Mouse (Mus musculus) heart, embryonic 12.5 days (tissue): ENCODE measurements around the gene Zbtb8b. TPM values are rescaled to one million over a fixed set of nuclear protein-coding genes. Genes with fewer than 3 reads are reported as not detected.

Source experiments
- ATAC-seq: fragments of 200-750 bp; cut with Nextera tagmentation; 2 replicates; pipeline ENCODE4 v1.8.0; 2017; ENCODE audit warnings: moderate TSS enrichment, moderate library complexity; ENCODE audit not compliant: insufficient number of reproducible peaks, low FRiP score
- H3K27ac ChIP-seq: fragments of 300-500 bp; sonication (generic); 2 replicates; pipeline ENCODE4 v1.5.1; 2016; ENCODE audit warnings: mild to moderate bottlenecking, moderate library complexity; ENCODE audit not compliant: poor library complexity, severe bottlenecking
- H3K27me3 ChIP-seq: fragments of 300-500 bp; sonication (generic); replicated peaks from 2 replicates; pipeline ENCODE4 v1.6.1; 2016; ENCODE audit warnings: mild to moderate bottlenecking, moderate library complexity
- H3K36me3 ChIP-seq: fragments of 300-500 bp; sonication (generic); 2 replicates; pipeline ENCODE4 v1.6.1; 2016; ENCODE audit warnings: mild to moderate bottlenecking, moderate library complexity
- H3K4me1 ChIP-seq: fragments of 300-500 bp; sonication (generic); replicated peaks from 2 replicates; pipeline ENCODE4 v1.6.1; 2016; ENCODE audit warnings: mild to moderate bottlenecking
- H3K4me2 ChIP-seq: fragments of 300-500 bp; sonication (generic); 2 replicates; pipeline ENCODE4 v1.6.1; 2016; ENCODE audit warnings: mild to moderate bottlenecking, moderate library complexity
- H3K4me3 ChIP-seq: fragments of 300-500 bp; sonication (generic); 2 replicates; pipeline ENCODE4 v1.5.1; 2016; ENCODE audit warnings: mild to moderate bottlenecking
- H3K9ac ChIP-seq: fragments of 300-500 bp; sonication (generic); 2 replicates; pipeline ENCODE4 v1.6.1; 2016; ENCODE audit warnings: mild to moderate bottlenecking, moderate library complexity
- H3K9me3 ChIP-seq: fragments of 300-500 bp; sonication (generic); replicated peaks from 2 replicates; pipeline ENCODE4 v1.6.1; 2016; ENCODE audit warnings: mild to moderate bottlenecking, moderate library complexity
- WGBS: fragments of 180-500 bp; shearing (Covaris S2); methylation state at CpG from one replicate; pipeline ENCODE4 v1.1.7; 2016; 5-methylcytosine and 5-hydroxymethylcytosine counted together
- polyA plus RNA-seq: library from polyadenylated mRNA; unstranded; fragments of >200 nt; fragmentation: Nextera tagmentation; extraction: Ambion mirVana; gene quantifications from 2 replicates; pipeline ENCODE4 v1.2.1, GENCODE M21; 2016

The Zbtb8b gene
- polyA plus RNA-seq, 1 experiment from 2014 or later: 5.7 TPM

GRCm38 (mm10) chr4:129386269-129386946, 54.2 kb downstream of the Zbtb8b start:
- H3K36me3 ChIP-seq: no peaks in the 10 kb centered on the region
- H3K4me3 ChIP-seq: no peak overlapping the region
- no peaks in the 10 kb centered on the region for H3K9me3 ChIP-seq
- WGBS: 69% methylated on average over 8 of the region's 8 CpGs
- H3K4me2 ChIP-seq: no peak overlapping the region
- no peak for ATAC-seq
- no peaks in the 10 kb centered on the region for H3K27me3 ChIP-seq
- H3K9ac ChIP-seq: no peak overlapping the region
- no peak overlapping the region for H3K27ac ChIP-seq
- H3K4me1 ChIP-seq: no peaks in the 10 kb centered on the region

GRCm38 (mm10) chr4:129385685-129386084, 55.0 kb downstream of the Zbtb8b start:
- 85% methylated on average over 11 of the region's 11 CpGs for WGBS
- no peak overlapping the region for H3K4me2 ChIP-seq
- no peaks in the 10 kb centered on the region for H3K4me1 ChIP-seq
- no peak overlapping the region for H3K4me3 ChIP-seq
- H3K27ac ChIP-seq: no peak overlapping the region
- H3K27me3 ChIP-seq: no peaks in the 10 kb centered on the region
- H3K9ac ChIP-seq: no peak overlapping the region
- no peak for ATAC-seq
- H3K9me3 ChIP-seq: no peaks in the 10 kb centered on the region
- H3K36me3 ChIP-seq: no peaks in the 10 kb centered on the region

- no peak for ATAC-seq
- Histone ChIP-seq H3K36me3 (no peaks in the 10 kb centered on the region), H3K9me3 (no peaks in the 10 kb centered on the region), H3K4me2 (no peak overlapping the region), H3K27ac (no peak overlapping the region; the same call in 1 of the 2 replicates), H3K4me1 (no peaks in the 10 kb centered on the region), H3K4me3 (no peak overlapping the region), H3K9ac (no peak overlapping the region), H3K27me3 (no peaks in the 10 kb centered on the region)
- 20% methylated on average over 6 of the region's 6 CpGs for WGBS
Observed at GRCm38 (mm10) chr4:129384440-129384839, 56.2 kb downstream of the Zbtb8b start.

- no peak for ATAC-seq
- H3K27ac ChIP-seq: no peak overlapping the region
- H3K4me1 ChIP-seq: no peaks in the 10 kb centered on the region
- no peaks in the 10 kb centered on the region for H3K9me3 ChIP-seq
- no peak overlapping the region for H3K4me2 ChIP-seq
- H3K36me3 ChIP-seq: no peaks in the 10 kb centered on the region
- H3K27me3 ChIP-seq: 0 out of 2 replicates have a peak, but pooled peaks cover 4% of the 10 kb centered on the region
- H3K9ac ChIP-seq: no peak overlapping the region
- H3K4me3 ChIP-seq: no peak overlapping the region
- WGBS: 82% methylated on average over 3 of the region's 3 CpGs
Observed at GRCm38 (mm10) chr4:129383586-129383985, 57.1 kb downstream of the Zbtb8b start.

DNA sequence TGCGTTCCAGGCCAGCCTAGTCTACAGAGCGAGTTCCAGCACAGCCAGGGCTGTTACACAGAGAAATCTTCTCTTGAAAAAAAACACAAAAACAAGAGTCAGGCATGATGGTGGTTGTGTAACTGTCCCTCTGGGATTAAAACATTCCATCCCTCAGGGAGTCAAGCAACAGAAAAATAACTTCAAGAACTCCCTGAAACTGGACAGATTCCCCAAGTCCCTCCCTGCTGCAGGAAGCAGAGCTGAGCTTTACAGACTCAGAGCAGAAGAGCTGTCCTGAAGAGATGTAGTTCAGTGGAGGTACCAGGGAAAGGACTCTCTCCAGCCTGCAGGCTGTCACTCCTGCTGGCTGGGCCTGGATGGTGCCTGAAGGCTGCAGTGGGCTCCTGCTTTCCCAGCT, 58.2 kb downstream of the Zbtb8b start:
- 97% methylated on average over 2 of the region's 2 CpGs for WGBS
- Histone ChIP-seq H3K36me3 (no peaks in the 10 kb centered on the region), H3K27me3 (0 out of 2 replicates have a peak, but pooled peaks cover 4% of the 10 kb centered on the region), H3K9ac (no peak overlapping the region), H3K27ac (no peak overlapping the region), H3K4me3 (no peak overlapping the region), H3K9me3 (no peaks in the 10 kb centered on the region), H3K4me1 (no peaks in the 10 kb centered on the region), H3K4me2 (no peak overlapping the region)
- ATAC-seq: no peak

- no peak overlapping the region for H3K9ac ChIP-seq
- H3K27me3 ChIP-seq: 0 out of 2 replicates have a peak, but pooled peaks cover 4% of the 10 kb centered on the region
- H3K4me1 ChIP-seq: no peaks in the 10 kb centered on the region
- ATAC-seq: no peak
- H3K36me3 ChIP-seq: no peaks in the 10 kb centered on the region
- WGBS: 82% methylated on average over 9 of the region's 9 CpGs
- H3K27ac ChIP-seq: no peak overlapping the region
- H3K4me2 ChIP-seq: no peak overlapping the region
- H3K4me3 ChIP-seq: no peak overlapping the region
- H3K9me3 ChIP-seq: no peaks in the 10 kb centered on the region
Observed at GRCm38 (mm10) chr4:129382029-129382428, 58.6 kb downstream of the Zbtb8b start.

DNA sequence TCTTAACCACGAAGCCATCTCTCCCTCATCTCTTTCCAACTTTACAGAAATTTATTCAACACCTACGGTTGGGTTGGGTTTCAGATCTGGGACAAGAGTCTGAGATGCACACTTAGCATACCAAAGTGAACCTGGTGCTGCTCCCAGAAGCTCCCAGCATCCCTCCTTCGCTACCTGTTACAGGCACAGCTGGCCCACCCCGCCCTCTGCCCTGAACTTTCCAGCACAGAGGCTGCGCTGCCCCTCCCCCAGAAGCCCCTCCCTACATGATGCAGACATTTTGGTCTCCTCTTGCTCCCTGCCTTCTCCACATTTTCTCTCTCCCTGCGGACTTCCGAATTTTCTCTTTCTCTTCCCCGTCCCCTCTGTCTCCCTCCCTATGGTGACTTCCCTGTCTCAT, 59.5 kb downstream of the Zbtb8b start:
- Histone ChIP-seq H3K9me3 (no peaks in the 10 kb centered on the region), H3K27ac (no peak overlapping the region), H3K9ac (no peak overlapping the region), H3K36me3 (no peaks in the 10 kb centered on the region), H3K4me1 (no peaks in the 10 kb centered on the region), H3K27me3 (0 out of 2 replicates have a peak, but pooled peaks cover 4% of the 10 kb centered on the region), H3K4me2 (no peak overlapping the region), H3K4me3 (no peak overlapping the region)
- WGBS: 71% methylated on average over 8 of the region's 8 CpGs
- ATAC-seq: no peak

DNA sequence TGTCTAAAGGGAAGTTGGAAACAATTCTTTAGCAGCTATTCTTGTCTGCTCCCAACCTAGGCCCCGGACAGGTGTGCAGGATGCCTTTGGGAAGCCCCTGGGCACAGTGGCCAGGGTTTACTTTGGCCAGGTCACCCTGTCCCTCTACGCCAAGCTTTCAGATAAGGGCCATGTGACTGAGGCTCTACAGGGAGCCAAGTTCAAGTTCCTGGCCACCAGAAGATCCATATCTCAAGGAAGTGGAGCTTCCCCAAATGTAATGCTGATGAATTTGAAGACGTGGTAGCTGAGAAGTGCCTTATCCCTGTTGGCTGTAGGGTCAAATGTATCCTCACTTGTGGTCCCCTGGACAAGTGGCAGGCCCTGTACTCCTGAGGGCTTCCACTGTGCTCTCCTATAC, 60.8 kb downstream of the Zbtb8b start:
- no peak for ATAC-seq
- H3K4me3 ChIP-seq: no peak overlapping the region
- H3K9ac ChIP-seq: no peak overlapping the region
- H3K4me2 ChIP-seq: no peak overlapping the region
- 0 out of 2 replicates have a peak, but pooled peaks cover 8% of the 10 kb centered on the region for H3K27me3 ChIP-seq
- H3K27ac ChIP-seq: no peak overlapping the region
- H3K36me3 ChIP-seq: no peaks in the 10 kb centered on the region
- no peaks in the 10 kb centered on the region for H3K9me3 ChIP-seq
- 68% methylated on average over 3 of the region's 3 CpGs for WGBS
- no peaks in the 10 kb centered on the region for H3K4me1 ChIP-seq

DNA sequence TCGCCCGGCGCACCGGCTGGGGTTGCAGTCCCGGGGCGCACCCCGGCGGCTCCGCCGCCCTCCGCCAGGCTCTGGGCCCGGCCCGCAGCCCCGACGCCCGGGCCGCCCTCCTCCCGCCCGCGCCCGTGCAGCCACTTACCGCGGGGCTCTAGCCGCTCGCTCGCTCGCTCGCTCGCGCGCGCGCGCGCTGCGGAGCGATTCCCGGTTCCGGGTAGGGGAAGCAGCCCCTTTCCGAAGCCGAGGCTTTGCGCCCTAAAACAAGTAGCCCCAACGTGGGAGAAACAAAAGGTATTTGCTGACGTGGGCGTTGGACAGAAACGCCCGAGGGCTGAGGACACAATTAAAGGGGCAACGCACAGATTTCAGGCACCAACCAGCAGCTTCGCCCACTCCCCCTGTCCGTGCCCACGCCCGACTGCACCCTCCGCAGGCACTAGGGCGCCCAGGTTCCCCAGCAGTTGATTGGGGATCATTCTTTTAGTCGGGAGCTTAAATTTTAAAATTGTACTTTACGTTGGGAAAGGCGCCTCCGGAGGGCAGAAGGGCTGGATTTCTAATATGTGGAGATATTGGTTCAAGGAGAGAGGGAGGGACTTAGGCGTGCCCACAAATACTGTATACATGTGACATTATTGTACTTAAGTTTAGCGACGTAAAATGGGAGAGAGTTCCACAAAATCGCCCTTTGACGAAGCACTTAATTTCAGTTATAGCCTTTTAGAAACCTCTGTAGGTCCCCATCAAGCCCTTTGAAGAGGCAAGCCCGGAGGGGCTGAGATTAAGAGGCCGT, 62.9 kb downstream of the Zbtb8b start, which contains the start of gene Zbtb8a:
Zbtb8a (minus strand) TSS at position 516 of the 790 bp plus-strand sequence.
- Histone ChIP-seq H3K27ac (peak within 1 kb of the TSS; percentile 73), H3K4me3 (peak within 1 kb of the TSS; percentile 87), H3K27me3 (0 out of 2 replicates have a peak, but pooled peaks cover 8% of the 10 kb centered on the region), H3K4me2 (peak within 1 kb of the TSS; percentile 75), H3K4me1 (no peaks in the 10 kb centered on the region), H3K36me3 (no peaks in the 10 kb centered on the region), H3K9me3 (no peaks in the 10 kb centered on the region), H3K9ac (peak within 1 kb of the TSS; percentile 93)
- peak; percentile 65; the same call in 1 of the 2 replicates for ATAC-seq
- WGBS: 5% methylated on average over 65 of the region's 65 CpGs

DNA sequence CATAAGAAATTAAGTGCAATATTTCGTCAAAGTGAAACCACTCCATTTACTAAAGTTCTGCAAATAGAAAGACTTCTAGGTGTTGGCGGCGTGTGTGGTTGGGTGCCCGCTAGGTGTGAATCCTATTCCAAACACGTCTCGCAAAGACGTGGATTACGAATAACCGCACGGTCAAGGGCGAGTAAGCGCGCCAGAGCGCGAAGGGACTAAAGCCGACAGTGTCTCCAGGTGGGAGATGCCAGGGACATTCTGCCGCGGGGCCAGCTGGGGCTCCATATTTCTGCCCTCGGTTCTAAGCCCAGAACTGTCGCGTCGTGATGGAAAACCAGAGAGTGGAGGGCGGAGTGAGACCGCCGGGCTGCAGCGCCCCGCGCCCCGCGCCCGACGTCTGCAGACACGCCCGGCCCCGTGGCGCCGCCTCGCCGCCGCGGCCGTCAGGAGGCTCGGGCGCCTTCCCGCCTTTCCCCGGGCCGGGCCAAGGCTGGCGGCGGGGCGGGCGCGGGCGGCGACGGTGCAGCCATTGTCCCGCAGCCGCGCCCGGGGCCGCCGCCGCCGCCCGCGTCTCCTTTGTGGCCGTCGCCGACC, 63.6 kb downstream of the Zbtb8b start:
- Histone ChIP-seq H3K4me3 (peak overlapping the region; percentile 87), H3K27ac (peak overlapping the region; percentile 73), H3K4me1 (no peaks in the 10 kb centered on the region), H3K9me3 (no peaks in the 10 kb centered on the region), H3K4me2 (peak overlapping the region; percentile 75), H3K36me3 (no peaks in the 10 kb centered on the region), H3K27me3 (0 out of 2 replicates have a peak, but pooled peaks cover 8% of the 10 kb centered on the region), H3K9ac (peak overlapping the region; percentile 93)
- 4% methylated on average over 36 of the region's 68 CpGs for WGBS
- ATAC-seq: peak; percentile 65

GRCm38 (mm10) chr4:129375821-129376220, 64.8 kb downstream of the Zbtb8b start:
- no peak overlapping the region for H3K27ac ChIP-seq
- H3K27me3 ChIP-seq: 0 out of 2 replicates have a peak, but pooled peaks cover 8% of the 10 kb centered on the region
- ATAC-seq: no peak
- H3K9ac ChIP-seq: no peak overlapping the region
- no peaks in the 10 kb centered on the region for H3K4me1 ChIP-seq
- no peaks in the 10 kb centered on the region for H3K9me3 ChIP-seq
- WGBS: 78% methylated on average over 5 of the region's 5 CpGs
- no peaks in the 10 kb centered on the region for H3K36me3 ChIP-seq
- H3K4me3 ChIP-seq: 0 out of 2 replicates have a peak overlapping the region, but pooled peaks have one; percentile 87
- H3K4me2 ChIP-seq: 0 out of 2 replicates have a peak overlapping the region, but pooled peaks have one; percentile 75
